Mouse (Mus musculus) spleen, adult 2 months (tissue): ENCODE results near the gene Fgf14. TPM values are rescaled to one million over a fixed set of nuclear protein-coding genes. Genes with fewer than 3 reads are reported as not detected.

Experiments
- DNase-seq, 2 experiments: peaks; one replicate each; pipeline versions ENCODE4 v3.0.0 to v3.0.0-alpha.2; 2012 to 2021; ENCODE audit warnings: low spot score in 2 of 2, low read depth in 1 of 2
- H3K27ac ChIP-seq: fragments of 200-500 bp; 2 replicates; pipeline ENCODE4 v1.5.1; 2012; ENCODE audit warnings: low read length, inconsistent platforms; ENCODE audit not compliant: insufficient read depth
- H3K27me3 ChIP-seq: fragments of 200-500 bp; 2 replicates; pipeline ENCODE4 v1.6.1; 2012; ENCODE audit warnings: mild to moderate bottlenecking, moderate library complexity, low read length, inconsistent platforms; ENCODE audit not compliant: control insufficient read depth, insufficient read depth
- H3K36me3 ChIP-seq: fragments of 200-500 bp; 2 replicates; pipeline ENCODE4 v1.6.1; 2012; ENCODE audit warnings: mild to moderate bottlenecking, low read length, inconsistent platforms; ENCODE audit not compliant: control insufficient read depth, insufficient read depth
- H3K4me1 ChIP-seq: fragments of 200-500 bp; 2 replicates; pipeline ENCODE4 v1.6.1; 2011; ENCODE audit warnings: inconsistent platforms; ENCODE audit not compliant: control insufficient read depth, insufficient read depth, insufficient read length
- H3K4me3 ChIP-seq: fragments of 200-500 bp; 2 replicates; pipeline ENCODE4 v1.5.1; 2011; ENCODE audit warnings: mild to moderate bottlenecking, inconsistent platforms; ENCODE audit not compliant: insufficient read depth, insufficient read length; ENCODE audit errors: extremely low read depth
- CTCF ChIP-seq: fragments of 200-500 bp; IDR thresholded peaks from 2 replicates; pipeline ENCODE4 v1.5.1; 2011; ENCODE audit warnings: mild to moderate bottlenecking, inconsistent platforms; ENCODE audit not compliant: insufficient read depth, insufficient read length, insufficient replicate concordance; ENCODE audit errors: extremely low read depth
- POLR2A ChIP-seq: fragments of 200-500 bp; IDR thresholded peaks from 2 replicates; pipeline ENCODE4 v1.6.1; 2011; ENCODE audit warnings: low read depth, low read length, inconsistent platforms
- WGBS: fragments of 180-500 bp; shearing (Covaris S2); methylation state at CpG from one replicate; pipeline ENCODE4 v1.1.7; 2018; 5-methylcytosine and 5-hydroxymethylcytosine counted together
- polyA plus RNA-seq: library from polyadenylated mRNA; depleted of rRNA; stranded (reverse); fragments of >200 nt; gene quantifications from 2 replicates; pipeline ENCODE4 v1.2.3, GENCODE M21; 2012; rRNA removed

Gene Fgf14
- polyA plus RNA-seq, result 0.02 TPM in 1 of 2 replicates, not detected in the other

- DNase-seq, result no peak
- no peaks in the 10 kb centered on the region for H3K27me3 ChIP-seq
- H3K4me3 ChIP-seq, result no peak within 1 kb of the TSS
- no peak for TF ChIP-seq POLR2A
- TF ChIP-seq CTCF, result no peak
- WGBS, result 27% methylated on average over 12 of the region's 12 CpGs
- H3K36me3 ChIP-seq, result no peaks in the 10 kb centered on the region
- no peak within 1 kb of the TSS for H3K27ac ChIP-seq
- no peaks in the 10 kb centered on the region for H3K4me1 ChIP-seq
Measured at GRCm38 (mm10) chr14:124676506-124677177, at the start of gene Fgf14. TSS of gene Fgf14 (minus strand) at chr14:124677127.

DNA sequence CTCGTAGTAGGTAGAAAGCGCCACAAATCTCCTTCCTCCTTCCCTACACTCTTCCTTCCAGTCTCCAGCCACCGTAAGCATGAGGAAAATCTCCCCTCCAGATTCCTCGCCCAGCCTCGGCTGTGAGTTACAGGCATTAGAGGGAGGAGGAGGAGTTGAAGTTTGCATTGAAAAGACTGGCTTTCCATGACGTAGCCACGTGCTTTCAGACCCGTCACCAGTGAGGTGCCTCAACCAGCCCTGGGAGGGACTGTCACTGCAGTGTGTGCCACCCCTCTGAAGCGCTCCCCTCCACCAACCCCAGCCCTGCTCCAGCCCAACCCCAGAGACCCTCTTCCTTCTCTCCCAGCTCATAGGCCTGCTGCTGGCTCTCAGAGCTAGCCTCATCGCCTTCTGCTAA is 452 bp upstream of the Fgf14 start:
- DNase-seq, result no peak
- Histone ChIP-seq H3K36me3 (no peaks in the 10 kb centered on the region), H3K4me3 (no peak overlapping the region), H3K4me1 (no peaks in the 10 kb centered on the region), H3K27ac (no peak overlapping the region), H3K27me3 (no peaks in the 10 kb centered on the region)
- WGBS, result 7% methylated on average over 10 of the region's 10 CpGs
- TF ChIP-seq POLR2A (no peak), CTCF (no peak)

GRCm38 (mm10) chr14:124675654-124676505 is 1.0 kb downstream of the Fgf14 start:
- TF ChIP-seq POLR2A (no peak), CTCF (no peak)
- DNase-seq, result no peak
- no peaks in the 10 kb centered on the region for H3K4me1 ChIP-seq
- H3K27ac ChIP-seq, result no peak overlapping the region
- H3K4me3 ChIP-seq, result no peak overlapping the region
- H3K36me3 ChIP-seq, result no peaks in the 10 kb centered on the region
- H3K27me3 ChIP-seq, result no peaks in the 10 kb centered on the region
- WGBS, result 24% methylated on average over 23 of the region's 23 CpGs

- Histone ChIP-seq H3K4me3 (no peak overlapping the region), H3K27me3 (no peaks in the 10 kb centered on the region), H3K27ac (no peak overlapping the region), H3K36me3 (no peaks in the 10 kb centered on the region), H3K4me1 (no peaks in the 10 kb centered on the region)
- DNase-seq, result no peak
- no peak for TF ChIP-seq POLR2A
- no peak for TF ChIP-seq CTCF
- WGBS, result 11% methylated on average over 21 of the region's 21 CpGs
Measured at GRCm38 (mm10) chr14:124675142-124675653, 1.7 kb downstream of the Fgf14 start.

DNA sequence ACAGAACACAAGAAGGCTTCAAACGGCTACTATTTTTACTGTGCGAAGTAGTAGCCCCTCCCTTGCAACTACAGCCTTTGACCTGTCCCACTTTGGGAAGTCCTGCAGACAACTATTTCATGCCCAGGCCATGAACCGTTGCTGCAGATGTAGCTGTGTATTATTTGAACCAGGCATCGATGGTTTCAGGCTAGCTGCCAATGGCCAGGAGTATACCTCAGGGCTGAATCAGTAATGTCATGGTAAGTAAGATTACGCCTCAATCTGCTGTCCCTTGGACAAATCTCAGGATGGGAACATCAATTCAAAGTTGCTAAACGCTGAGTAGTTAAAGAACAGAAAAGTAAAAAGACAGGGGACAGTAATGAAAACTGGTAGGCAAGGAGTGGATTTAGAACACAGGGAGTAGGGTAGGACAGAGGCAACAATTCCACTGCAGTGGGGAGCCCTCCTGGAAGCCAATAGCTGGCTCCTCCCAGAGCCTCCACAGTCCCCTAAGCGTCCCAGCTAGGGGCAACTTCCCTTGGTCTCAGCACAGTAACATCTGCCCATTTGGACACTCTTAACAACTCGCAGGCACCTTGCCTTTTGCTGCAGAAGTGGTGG is 2.3 kb downstream of the Fgf14 start:
- no peak for DNase-seq
- H3K4me3 ChIP-seq, result no peak overlapping the region
- no peaks in the 10 kb centered on the region for H3K27me3 ChIP-seq
- 50% methylated on average over 8 of the region's 8 CpGs for WGBS
- H3K36me3 ChIP-seq, result no peaks in the 10 kb centered on the region
- H3K27ac ChIP-seq, result no peak overlapping the region
- TF ChIP-seq CTCF, result no peak
- TF ChIP-seq POLR2A, result no peak
- no peaks in the 10 kb centered on the region for H3K4me1 ChIP-seq

DNA sequence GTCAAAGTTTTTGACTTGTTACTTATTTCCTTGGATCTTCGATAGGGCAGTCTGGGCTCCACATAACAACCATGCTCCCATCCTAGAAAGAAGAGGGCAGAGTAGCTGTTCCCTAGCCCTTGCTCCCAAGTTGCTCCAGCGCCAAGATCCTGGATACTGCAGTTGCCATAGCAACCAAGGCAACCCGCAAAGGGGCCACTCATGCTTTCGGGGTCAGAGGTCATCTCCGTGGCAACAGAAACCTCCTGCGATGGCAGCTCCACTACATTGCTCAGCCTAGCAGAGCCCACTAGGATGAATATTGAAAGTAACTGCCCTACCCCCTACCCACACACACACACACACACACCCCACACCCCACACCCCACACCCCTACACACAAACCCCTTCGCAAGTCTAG is 7.2 kb downstream of the Fgf14 start:
- no peak for DNase-seq

More for the DNA sequence above, 7.2 kb downstream of the Fgf14 start:
- TF ChIP-seq CTCF, result no peak
- TF ChIP-seq POLR2A, result no peak
- H3K27ac ChIP-seq, result no peak overlapping the region
- no peaks in the 10 kb centered on the region for H3K4me1 ChIP-seq
- WGBS, result 48% methylated on average over 7 of the region's 7 CpGs
- no peak overlapping the region for H3K4me3 ChIP-seq
- no peaks in the 10 kb centered on the region for H3K36me3 ChIP-seq
- H3K27me3 ChIP-seq, result no peaks in the 10 kb centered on the region
